Mouse (Mus musculus) MEL (cell line): Measurements from ENCODE around the gene Chst15. TPM values are rescaled to one million over a fixed set of nuclear protein-coding genes. Genes with fewer than 3 reads are reported as not detected.

Experiments
- DNase-seq: peaks from one replicate; pipeline ENCODE4 v3.0.0; 2011; ENCODE audit warnings: low read depth, low spot score
- H3K27ac ChIP-seq: 2 replicates; pipeline ENCODE4 v1.5.1; 2012; ENCODE audit warnings: low read depth, mild to moderate bottlenecking, control low read depth, low read length, moderate library complexity; ENCODE audit not compliant: control insufficient read depth
- H3K27me3 ChIP-seq, 2 experiments: fragments of 150-350 bp in 1 of 2; sonication (generic) in 1 of 2; 2 replicates each; pipeline ENCODE4 v1.6.1; 2012; ENCODE audit warnings: low read length in 2 of 2, mild to moderate bottlenecking in 2 of 2, improper control_type of control experiment in 1 of 2, moderate library complexity in 1 of 2; ENCODE audit not compliant: insufficient read depth in 2 of 2, control insufficient read depth in 1 of 2
- H3K36me3 ChIP-seq, 2 experiments: 2 replicates each; pipeline ENCODE4 v1.6.1; 2012 to 2014; ENCODE audit warnings: low read length in 2 of 2, improper control_type of control experiment in 1 of 2, inconsistent platforms in 1 of 2, mild to moderate bottlenecking in 1 of 2; ENCODE audit not compliant: insufficient read depth in 2 of 2, control insufficient read depth in 1 of 2
- H3K4me1 ChIP-seq, 2 experiments: fragments of 150-350 bp in 1 of 2; sonication (generic) in 1 of 2; 2 replicates each; pipeline ENCODE4 v1.6.1; 2012; ENCODE audit warnings: low read length in 2 of 2, improper control_type of control experiment in 1 of 2, mild to moderate bottlenecking in 1 of 2; ENCODE audit not compliant: insufficient read depth in 2 of 2, control insufficient read depth in 1 of 2
- H3K4me3 ChIP-seq, 2 experiments: fragments of 150-350 bp in 1 of 2; sonication (generic) in 1 of 2; 2 replicates each; pipeline ENCODE4 v1.5.1; 2012; ENCODE audit warnings: low read depth in 2 of 2, low read length in 2 of 2, mild to moderate bottlenecking in 2 of 2, moderate library complexity in 2 of 2, control low read depth in 1 of 2, improper control_type of control experiment in 1 of 2; ENCODE audit not compliant: control insufficient read depth in 1 of 2, insufficient read depth in 1 of 2
- H3K79me2 ChIP-seq: 2 replicates; pipeline ENCODE4 v1.6.1; 2012; ENCODE audit warnings: mild to moderate bottlenecking, low read length, moderate library complexity; ENCODE audit not compliant: control insufficient read depth, poor library complexity, insufficient read depth
- H3K9ac ChIP-seq: 2 replicates; pipeline ENCODE4 v1.6.1; 2012; ENCODE audit warnings: low read depth, mild to moderate bottlenecking, control low read depth, low read length, moderate library complexity; ENCODE audit not compliant: control insufficient read depth, poor library complexity, severe bottlenecking
- H3K9me3 ChIP-seq: fragments of 150-350 bp; sonication (generic); replicated peaks from 2 replicates; pipeline ENCODE4 v1.6.1; 2012; ENCODE audit warnings: mild to moderate bottlenecking, low read length, improper control_type of control experiment, moderate library complexity; ENCODE audit not compliant: insufficient read depth
- BHLHE40 ChIP-seq: IDR thresholded peaks from 2 replicates; pipeline ENCODE4 v1.6.1; 2012; ENCODE audit warnings: low read depth, mild to moderate bottlenecking, inconsistent platforms, low read length, improper control_type of control experiment, borderline replicate concordance
- CHD1 ChIP-seq: IDR thresholded peaks from 2 replicates; pipeline ENCODE4 v1.6.1; 2012; ENCODE audit warnings: low read depth, mild to moderate bottlenecking, inconsistent platforms, low read length, improper control_type of control experiment
- CTCF ChIP-seq, 3 experiments: IDR thresholded peaks in 2 of 3; conservative IDR thresholded peaks in 1 of 3; 2 replicates each; pipeline ENCODE4 v1.5.1; 2011 to 2012; ENCODE audit warnings: low read length in 3 of 3, low read depth in 2 of 3, mild to moderate bottlenecking in 2 of 3, improper control_type of control experiment in 1 of 3, inconsistent platforms in 1 of 3, mixed read lengths in 1 of 3, moderate library complexity in 1 of 3; ENCODE audit not compliant: control insufficient read depth in 1 of 3, insufficient read depth in 1 of 3, poor library complexity in 1 of 3, severe bottlenecking in 1 of 3
- ELF1 ChIP-seq: IDR thresholded peaks from 2 replicates; pipeline ENCODE4 v1.6.1; 2014; ENCODE audit warnings: low read depth, mild to moderate bottlenecking, inconsistent platforms, low read length, improper control_type of control experiment, moderate library complexity
- EP300 ChIP-seq, 2 experiments: IDR thresholded peaks; 2 replicates each; pipeline ENCODE4 v1.6.1; 2011; ENCODE audit warnings: improper control_type of control experiment in 2 of 2, low read length in 2 of 2, low read depth in 1 of 2, mild to moderate bottlenecking in 1 of 2
- ETS1 ChIP-seq: IDR thresholded peaks from 2 replicates; pipeline ENCODE4 v1.6.1; 2012; ENCODE audit warnings: low read depth, mild to moderate bottlenecking, inconsistent platforms, low read length, improper control_type of control experiment, moderate library complexity
- GATA1 ChIP-seq: IDR thresholded peaks from 2 replicates; pipeline ENCODE4 v1.6.1; 2011; ENCODE audit warnings: low read depth, low read length, improper control_type of control experiment
- HCFC1 ChIP-seq: IDR thresholded peaks from 2 replicates; pipeline ENCODE4 v1.6.1; 2012; ENCODE audit warnings: low read depth, mild to moderate bottlenecking, inconsistent platforms, low read length, improper control_type of control experiment, moderate library complexity
- JUND ChIP-seq: IDR thresholded peaks from 2 replicates; pipeline ENCODE4 v1.6.1; 2011; ENCODE audit warnings: low read depth, mild to moderate bottlenecking, improper control_type of control experiment, low read length
- KAT2A ChIP-seq: conservative IDR thresholded peaks from 2 replicates; pipeline ENCODE4 v1.6.1; 2012; ENCODE audit warnings: low read depth, low read length, improper control_type of control experiment, inconsistent platforms
- MAFK ChIP-seq: IDR thresholded peaks from 2 replicates; pipeline ENCODE4 v1.6.1; 2011; ENCODE audit warnings: low read depth, mild to moderate bottlenecking, low read length, improper control_type of control experiment, borderline replicate concordance
- MAZ ChIP-seq: IDR thresholded peaks from 2 replicates; pipeline ENCODE4 v1.6.1; 2012; ENCODE audit warnings: low read depth, mild to moderate bottlenecking, inconsistent platforms, low read length, improper control_type of control experiment
- MEF2A ChIP-seq: IDR thresholded peaks from 2 replicates; pipeline ENCODE4 v1.6.1; 2014; ENCODE audit warnings: low read depth, mild to moderate bottlenecking, inconsistent platforms, low read length, improper control_type of control experiment; ENCODE audit not compliant: poor library complexity, insufficient replicate concordance, severe bottlenecking; ENCODE audit errors: extremely low read depth
- MYB ChIP-seq: IDR thresholded peaks from 2 replicates; pipeline ENCODE4 v1.6.1; 2011; ENCODE audit warnings: mild to moderate bottlenecking, low read depth, low read length, improper control_type of control experiment
- MYC ChIP-seq: IDR thresholded peaks from 2 replicates; pipeline ENCODE4 v1.6.1; 2011; ENCODE audit warnings: low read depth, mild to moderate bottlenecking, low read length, improper control_type of control experiment, moderate library complexity
- NELFE ChIP-seq: IDR thresholded peaks from 2 replicates; pipeline ENCODE4 v1.6.1; 2011; ENCODE audit warnings: low read depth, low read length, improper control_type of control experiment
- POLR2A ChIP-seq, 2 experiments: IDR thresholded peaks; 2 replicates each; pipeline ENCODE4 v1.6.1; 2011 to 2012; ENCODE audit warnings: low read length in 2 of 2, mild to moderate bottlenecking in 2 of 2, control low read depth in 1 of 2, improper control_type of control experiment in 1 of 2, low read depth in 1 of 2, moderate library complexity in 1 of 2; ENCODE audit not compliant: control insufficient read depth in 1 of 2, insufficient read depth in 1 of 2, poor library complexity in 1 of 2
- POLR2AphosphoS2 ChIP-seq: IDR thresholded peaks from 2 replicates; pipeline ENCODE4 v1.6.1; 2011; ENCODE audit warnings: low read length, improper control_type of control experiment
- RAD21 ChIP-seq: IDR thresholded peaks from 2 replicates; pipeline ENCODE4 v1.6.1; 2011; ENCODE audit warnings: mild to moderate bottlenecking, low read depth, low read length, improper control_type of control experiment
- RCOR1 ChIP-seq: IDR thresholded peaks from 2 replicates; pipeline ENCODE4 v1.6.1; 2012; ENCODE audit warnings: low read depth, mild to moderate bottlenecking, inconsistent platforms, low read length, improper control_type of control experiment
- SIN3A ChIP-seq: IDR thresholded peaks from 2 replicates; pipeline ENCODE4 v1.6.1; 2012; ENCODE audit warnings: low read length, improper control_type of control experiment, inconsistent platforms
- TCF12 ChIP-seq: IDR thresholded peaks from 2 replicates; pipeline ENCODE4 v1.6.1; 2014; ENCODE audit warnings: low read depth, mild to moderate bottlenecking, inconsistent platforms, low read length, improper control_type of control experiment, moderate library complexity
- USF1 ChIP-seq: IDR thresholded peaks from 2 replicates; pipeline ENCODE4 v1.6.1; 2014; ENCODE audit warnings: low read depth, mild to moderate bottlenecking, inconsistent platforms, low read length, improper control_type of control experiment, moderate library complexity
- ZC3H11A ChIP-seq: IDR thresholded peaks from 2 replicates; pipeline ENCODE4 v1.6.1; 2012; ENCODE audit warnings: low read depth, mild to moderate bottlenecking, inconsistent platforms, low read length, improper control_type of control experiment
- polyA plus RNA-seq, 2 experiments: library from polyadenylated mRNA; stranded (reverse) in 1 of 2; unstranded in 1 of 2; fragments of >175 nt in 1 of 2; fragments of >200 nt in 1 of 2; gene quantifications; 2 replicates each; pipeline versions ENCODE4 v1.2.1 to v1.2.4; 2012; ENCODE audit warnings: low replicate concordance in 2 of 2, low read depth in 1 of 2; ENCODE audit not compliant: insufficient read length in 2 of 2, insufficient read depth in 1 of 2, missing spikeins in 1 of 2
- total RNA-seq: library from RNA; depleted of rRNA; stranded (reverse); fragments of 300-350 nt; gene quantifications from 2 replicates; pipeline ENCODE4 v1.2.3, GENCODE M21; 2012

Chst15 gene
- total and polyA plus RNA-seq, 3 experiments, result 14.9 to 18.1 TPM; not detected in 1

DNA sequence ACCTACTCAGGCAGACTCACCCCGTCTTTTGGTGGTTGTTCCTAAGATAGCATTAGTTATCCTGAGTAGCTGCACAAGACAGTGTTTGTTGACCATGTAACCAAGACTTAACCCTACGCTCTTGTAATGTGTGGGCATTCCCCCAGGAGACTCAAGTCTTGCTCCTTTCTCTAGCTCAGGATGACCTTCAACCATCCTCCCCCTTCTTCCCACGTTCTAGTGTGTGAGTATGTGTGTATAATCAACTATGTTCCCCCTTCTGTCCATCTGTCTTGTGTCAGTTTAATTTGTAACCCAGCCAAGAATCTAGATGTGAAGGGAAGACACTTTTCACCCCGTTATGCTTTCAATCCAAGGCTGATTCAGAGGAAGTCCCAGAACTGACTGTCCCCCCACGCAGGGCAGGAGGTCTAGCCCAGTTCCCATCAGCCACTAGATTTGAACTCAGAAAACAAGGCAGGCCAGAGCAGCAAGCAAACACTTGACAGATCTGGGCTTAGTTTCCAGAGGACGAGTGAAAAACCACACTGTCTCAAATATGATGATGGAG is 9.2 kb downstream of the Chst15 start:
- Histone ChIP-seq H3K27ac (no peak overlapping the region), H3K9me3 (no peaks in the 10 kb centered on the region), H3K9ac (no peak overlapping the region)
- no peak for DNase-seq
- TF ChIP-seq MAZ, result no peak
- TF ChIP-seq GATA1, result no peak
- TF ChIP-seq CTCF (IDR thresholded peaks at IDR 0.05 in 2 of 3, conservative IDR thresholded peaks at IDR 0.05 in 1 of 3; ENCODE audit: control insufficient read depth in 1 of 3, insufficient read depth in 1 of 3, low read depth in 2 of 3, low read length in 3 of 3, poor library complexity in 1 of 3, severe bottlenecking in 1 of 3), result no peak
- TF ChIP-seq TCF12, result no peak
- no peak for TF ChIP-seq MYC
- no peak for TF ChIP-seq POLR2A (IDR thresholded peaks at IDR 0.05; ENCODE audit: control insufficient read depth in 1 of 2, insufficient read depth in 1 of 2, low read depth in 1 of 2, low read length in 2 of 2, poor library complexity in 1 of 2)
- TF ChIP-seq MAFK, result no peak
- no peak for TF ChIP-seq SIN3A
- no peak for TF ChIP-seq EP300 (IDR thresholded peaks at IDR 0.05; ENCODE audit: low read depth in 1 of 2, low read length in 2 of 2)
- TF ChIP-seq CHD1, result no peak
- no peak for TF ChIP-seq MEF2A
- no peak for TF ChIP-seq BHLHE40
- TF ChIP-seq NELFE, result no peak
- TF ChIP-seq ETS1, result no peak
- no peak for TF ChIP-seq JUND
- TF ChIP-seq, all 39 proteins: peak for 0
- no peak overlapping the region for H3K4me3 ChIP-seq
- H3K36me3 ChIP-seq, result peaks cover 3 to 50% of the 10 kb centered on the region in 2 experiments
- H3K27me3 ChIP-seq, result no peaks in the 10 kb centered on the region
- H3K4me1 ChIP-seq, result peaks cover 8 to 58% of the 10 kb centered on the region in 2 experiments
- H3K79me2 ChIP-seq, result peaks cover 85% of the 10 kb centered on the region

DNA sequence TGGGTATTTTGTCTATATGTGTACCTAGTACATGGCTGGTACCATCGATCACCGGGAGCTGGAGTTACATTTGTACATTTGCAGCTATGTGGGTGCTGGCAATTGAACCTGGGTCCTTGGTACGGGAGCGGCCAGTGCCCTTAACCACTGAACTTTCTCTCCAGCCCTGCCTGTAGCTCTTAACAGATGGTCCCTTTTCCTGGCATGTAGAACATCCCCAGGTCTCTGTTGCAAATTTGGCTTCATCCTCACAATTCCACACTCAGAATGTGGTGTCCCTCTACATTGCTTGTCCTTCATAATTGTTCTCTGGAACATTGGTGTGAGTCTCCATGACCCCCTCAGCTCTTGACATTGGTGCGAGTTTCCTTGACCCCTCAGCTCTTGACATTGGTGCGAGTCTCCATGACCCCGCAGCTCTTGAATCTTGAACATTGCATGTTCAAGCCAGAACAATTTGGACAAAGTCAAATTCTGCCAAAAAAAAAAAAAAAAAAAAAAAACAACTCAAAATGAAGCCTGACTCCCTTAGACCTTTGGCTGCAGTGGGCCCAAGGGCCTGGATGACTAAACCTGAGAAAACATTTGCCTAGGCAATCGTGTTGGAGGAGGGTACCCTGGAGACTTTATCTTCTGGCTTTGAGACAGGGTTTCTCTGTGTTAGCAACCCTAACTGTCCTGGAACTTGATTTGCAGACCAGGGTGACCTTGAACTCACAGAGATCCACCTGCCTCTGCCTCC is 10.2 kb downstream of the Chst15 start:
- Histone ChIP-seq H3K4me3 (no peak overlapping the region), H3K36me3 (peaks cover 3 to 44% of the 10 kb centered on the region in 2 experiments), H3K27me3 (no peaks in the 10 kb centered on the region), H3K27ac (no peak overlapping the region), H3K9me3 (no peaks in the 10 kb centered on the region), H3K9ac (no peak overlapping the region), H3K4me1 (peaks cover 8 to 52% of the 10 kb centered on the region in 2 experiments), H3K79me2 (peaks cover 85% of the 10 kb centered on the region)
- TF ChIP-seq ELF1 (no peak), POLR2A (IDR thresholded peaks at IDR 0.05; ENCODE audit: control insufficient read depth in 1 of 2, insufficient read depth in 1 of 2, low read depth in 1 of 2, low read length in 2 of 2, poor library complexity in 1 of 2) (no peak), MYB (no peak), KAT2A (no peak), NELFE (no peak), TCF12 (no peak), SIN3A (no peak), ZC3H11A (no peak), RAD21 (no peak), RCOR1 (no peak), USF1 (no peak), HCFC1 (no peak), POLR2AphosphoS2 (no peak)
- no peak for DNase-seq
